Mouse (Mus musculus): ENCODE measurements at regions not wholly inside any gene's neighbourhood (a gene's known extent, or its start where the extent isn't known, plus 50 kb on each side); places are given as distances from the start of the nearest gene placed in this dataset.

- DNase-seq (ENCODE audit: extremely low spot score in 1 of 2, low spot score in 1 of 2): no peak
These were observed 221.0 kb upstream of the Zic1 start for GRCm38 (mm10) chr9:91586635-91587034.

DNA sequence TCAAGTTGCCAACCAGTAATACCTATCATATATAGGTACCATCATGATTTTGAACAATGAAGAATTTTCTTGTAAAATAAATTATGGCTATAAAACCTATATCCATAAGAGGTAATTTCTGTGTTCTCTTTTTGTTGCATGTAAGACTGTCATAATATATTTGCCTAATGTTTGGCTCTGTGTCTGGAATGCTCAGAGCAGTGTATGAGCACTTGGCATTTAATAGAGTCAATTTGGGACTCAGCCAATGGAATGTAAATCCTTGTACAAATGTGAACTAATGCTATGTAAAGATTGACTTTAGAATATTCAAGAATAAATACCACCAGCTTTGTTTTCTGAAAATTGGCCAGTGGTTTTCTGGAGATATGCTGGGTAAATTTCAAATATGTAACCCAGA is 208.5 kb upstream of the Zic1 start:
- no peak for DNase-seq (ENCODE audit: extremely low spot score in 1 of 2, low spot score in 1 of 2)

- DNase-seq (ENCODE audit: extremely low spot score in 1 of 2, low spot score in 1 of 2): no peak
These were observed 200.5 kb upstream of the Zic1 start for GRCm38 (mm10) chr9:91566006-91566641.

- no peak for DNase-seq (ENCODE audit: extremely low spot score in 1 of 2, low spot score in 1 of 2)
These were observed 195.7 kb upstream of the Zic1 start for GRCm38 (mm10) chr9:91561331-91561730.

GRCm38 (mm10) chr9:91559794-91560193 is 194.2 kb upstream of the Zic1 start:
- no peak for DNase-seq (ENCODE audit: extremely low spot score in 1 of 2, low spot score in 1 of 2)

GRCm38 (mm10) chr9:91547051-91547450 is 181.4 kb upstream of the Zic1 start:
- no peak for DNase-seq (ENCODE audit: extremely low spot score in 1 of 2, low spot score in 1 of 2)

DNA sequence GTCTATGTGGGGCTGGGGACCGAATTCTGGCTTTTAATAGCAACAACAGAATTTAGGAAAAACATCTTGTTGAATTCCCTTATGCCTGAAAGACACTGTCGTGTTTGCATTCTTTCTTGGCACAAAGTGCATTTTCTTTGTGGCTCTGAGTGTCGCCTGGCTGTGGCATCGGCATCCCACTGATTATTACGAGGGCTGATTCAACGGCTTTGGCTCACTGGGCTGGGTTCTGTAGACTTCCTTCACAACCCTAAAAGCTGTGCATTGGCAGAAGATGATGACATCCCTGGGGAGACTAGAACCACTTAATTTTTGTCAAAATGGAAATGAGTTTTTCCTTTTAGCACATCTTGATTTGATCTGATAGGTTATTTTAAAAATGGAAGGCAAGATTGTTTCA is 179.8 kb upstream of the Zic1 start:
- no peak for DNase-seq (ENCODE audit: extremely low spot score in 1 of 2, low spot score in 1 of 2)

GRCm38 (mm10) chr9:91528838-91529475 is 163.3 kb upstream of the Zic1 start:
- DNase-seq (ENCODE audit: extremely low spot score in 1 of 2, low spot score in 1 of 2): no peak

DNA sequence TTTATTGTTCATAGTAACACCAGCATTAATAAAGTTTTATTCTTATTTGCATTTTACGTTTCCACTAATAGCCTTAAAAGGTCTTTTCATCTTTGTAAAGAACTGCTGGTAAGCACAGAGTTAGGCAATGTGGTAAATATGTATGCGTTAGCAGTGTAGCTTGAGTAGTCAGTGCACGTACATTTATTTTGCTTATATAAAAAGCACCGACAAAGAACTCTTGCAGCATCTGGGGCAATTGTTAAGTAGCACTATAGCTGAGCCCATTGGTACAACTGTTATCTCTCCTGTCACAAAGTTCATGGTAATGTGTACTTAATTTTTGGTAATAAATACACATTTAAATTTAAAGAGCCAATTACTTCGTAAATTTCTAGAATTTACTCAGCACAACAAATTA is 162.8 kb upstream of the Zic1 start:
- DNase-seq (ENCODE audit: extremely low spot score in 1 of 2, low spot score in 1 of 2): no peak

- DNase-seq (ENCODE audit: extremely low spot score in 1 of 2, low spot score in 1 of 2): no peak
These were observed 154.9 kb upstream of the Zic1 start for GRCm38 (mm10) chr9:91520521-91520920.

- no peak for DNase-seq (ENCODE audit: extremely low spot score in 1 of 2, low spot score in 1 of 2)
These were observed 144.1 kb upstream of the Zic1 start for GRCm38 (mm10) chr9:91509672-91510071.

DNA sequence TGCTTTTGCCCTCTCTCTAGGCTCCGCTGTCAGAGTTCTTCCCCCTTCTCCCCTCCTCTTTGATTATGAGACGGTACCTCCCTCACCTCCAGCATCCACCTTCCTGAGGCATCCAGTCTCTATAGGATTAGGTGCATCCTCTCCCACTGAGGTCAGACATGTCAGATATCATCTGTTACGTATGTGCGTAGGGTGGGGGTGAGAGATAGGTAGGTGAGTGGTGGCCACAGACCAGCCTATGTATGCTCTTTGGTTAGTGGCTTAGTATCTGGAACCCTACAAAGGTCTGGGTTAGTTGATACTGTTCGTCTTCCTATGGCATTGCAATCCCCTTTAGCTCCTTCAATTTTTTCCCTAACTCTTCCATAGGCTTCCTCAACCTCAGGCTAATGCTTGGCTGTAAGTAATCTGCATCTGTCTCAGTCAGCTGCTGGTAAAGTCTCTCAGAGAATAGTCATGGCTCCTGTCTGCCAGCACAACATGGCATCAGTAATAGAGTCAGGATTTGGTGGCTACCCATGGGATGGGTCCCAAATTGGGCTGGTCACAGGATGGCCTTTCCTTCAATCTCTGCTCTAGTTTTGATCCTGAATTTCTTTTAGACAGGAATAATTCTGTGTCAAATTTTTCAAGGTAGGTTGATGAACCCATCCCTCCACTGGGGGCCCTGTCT is 138.2 kb upstream of the Zic1 start:
- no peak for DNase-seq (ENCODE audit: extremely low spot score in 1 of 2, low spot score in 1 of 2)

DNA sequence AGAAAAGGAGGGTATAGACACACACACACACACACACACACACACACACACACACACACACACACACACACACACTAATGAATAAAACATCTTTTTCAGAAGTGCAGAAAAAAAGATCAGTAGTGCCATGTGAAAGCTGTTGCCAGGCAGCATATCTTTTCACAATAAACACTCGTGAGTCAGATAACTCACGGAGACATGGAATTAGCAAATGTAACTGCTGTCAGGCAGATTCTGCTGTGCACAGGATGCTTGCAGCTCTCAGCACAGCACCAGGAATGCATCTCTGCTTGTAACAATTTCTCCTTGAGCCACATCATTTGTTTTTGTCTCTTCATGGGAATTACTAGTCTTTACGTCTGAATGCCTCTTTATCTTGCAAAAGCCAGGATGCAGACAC is 111.0 kb upstream of the Zic1 start:
- peak in 1 of 2 experiments; percentile 2 for DNase-seq (ENCODE audit: extremely low spot score in 1 of 2, low spot score in 1 of 2)

- no peak for DNase-seq (ENCODE audit: extremely low spot score in 1 of 2, low spot score in 1 of 2)
These were observed 97.3 kb upstream of the Zic1 start for GRCm38 (mm10) chr9:91462713-91463425.

- no peak for DNase-seq (ENCODE audit: extremely low spot score in 1 of 2, low spot score in 1 of 2)
These were observed 94.3 kb upstream of the Zic1 start for GRCm38 (mm10) chr9:91459921-91460320.

GRCm38 (mm10) chr9:91456843-91457242 is 91.2 kb upstream of the Zic1 start:
- no peak for DNase-seq (ENCODE audit: extremely low spot score in 1 of 2, low spot score in 1 of 2)

GRCm38 (mm10) chr9:91456253-91456823 is 90.7 kb upstream of the Zic1 start:
- no peak for DNase-seq (ENCODE audit: extremely low spot score in 1 of 2, low spot score in 1 of 2)

DNA sequence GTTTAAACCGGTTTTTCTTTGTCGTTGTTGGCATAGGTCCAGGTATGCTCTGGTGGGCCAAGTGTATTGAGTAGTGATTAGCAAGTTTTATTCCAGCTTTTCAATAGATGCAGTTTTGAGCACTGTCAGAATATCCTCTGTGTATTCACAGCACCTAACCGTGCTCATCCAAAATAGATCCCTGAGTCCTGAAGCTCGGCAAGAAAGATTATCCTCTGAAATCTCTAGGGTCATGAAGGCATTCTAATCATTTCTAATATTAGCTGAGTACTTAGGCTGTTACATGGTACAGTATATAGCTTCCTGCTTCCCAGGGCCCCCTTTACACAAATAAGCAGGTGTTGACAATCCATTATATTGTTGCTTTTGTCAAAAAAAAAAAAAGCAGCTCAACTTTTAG is 73.5 kb upstream of the Zic1 start:
- DNase-seq (ENCODE audit: extremely low spot score in 1 of 2, low spot score in 1 of 2): no peak

All from frontal cortex, adult 2 months (tissue).